Mouse (Mus musculus) bone marrow macrophage, adult 2 months (primary cell): Measurements from ENCODE around the gene Erich6b. TPM values are rescaled to one million over a fixed set of nuclear protein-coding genes. Genes with fewer than 3 reads are reported as not detected.

Source experiments
- H3K27ac ChIP-seq: 2 replicates; pipeline ENCODE4 v1.5.1; 2012; ENCODE audit warnings: low read depth, low read length; ENCODE audit not compliant: insufficient read depth
- H3K4me1 ChIP-seq: 2 replicates; pipeline ENCODE4 v1.6.1; 2012; ENCODE audit warnings: low read length; ENCODE audit not compliant: control insufficient read depth, insufficient read depth
- H3K4me3 ChIP-seq: 2 replicates; pipeline ENCODE4 v1.5.1; 2012; ENCODE audit warnings: mild to moderate bottlenecking, low read length, moderate library complexity; ENCODE audit not compliant: insufficient read depth
- CTCF ChIP-seq: IDR thresholded peaks from 2 replicates; pipeline ENCODE4 v1.5.1; 2012; ENCODE audit warnings: low read depth, mild to moderate bottlenecking, low read length, moderate library complexity
- POLR2A ChIP-seq: IDR thresholded peaks from 2 replicates; pipeline ENCODE4 v1.6.1; 2012; ENCODE audit warnings: mild to moderate bottlenecking, low read depth, low read length, borderline replicate concordance
- polyA plus RNA-seq: library from polyadenylated mRNA; stranded (reverse); fragments of >200 nt; gene quantifications from 2 replicates; pipeline ENCODE4 v1.2.4, GENCODE M21; 2012; ENCODE audit not compliant: missing spikeins, insufficient read depth, insufficient read length

Erich6b gene
- polyA plus RNA-seq, 1 experiment = not detected

GRCm38 (mm10) chr14:75697928-75698327 is 55.9 kb downstream of the Erich6b start:
- H3K27ac ChIP-seq = no peak overlapping the region
- H3K4me1 ChIP-seq = no peaks in the 10 kb centered on the region
- no peak overlapping the region for H3K4me3 ChIP-seq
- TF ChIP-seq CTCF (no peak), POLR2A (no peak)

GRCm38 (mm10) chr14:75706647-75707046 is 64.6 kb downstream of the Erich6b start:
- Histone ChIP-seq H3K4me3 (no peak overlapping the region), H3K4me1 (no peaks in the 10 kb centered on the region), H3K27ac (no peak overlapping the region)
- no peak for TF ChIP-seq CTCF
- no peak for TF ChIP-seq POLR2A

GRCm38 (mm10) chr14:75707771-75708170 is 65.7 kb downstream of the Erich6b start:
- no peak for TF ChIP-seq POLR2A
- no peak for TF ChIP-seq CTCF
- H3K4me3 ChIP-seq = no peak overlapping the region
- no peaks in the 10 kb centered on the region for H3K4me1 ChIP-seq
- H3K27ac ChIP-seq = no peak overlapping the region

GRCm38 (mm10) chr14:75708986-75709385 is 66.9 kb downstream of the Erich6b start:
- Histone ChIP-seq H3K4me3 (no peak overlapping the region), H3K4me1 (no peaks in the 10 kb centered on the region), H3K27ac (no peak overlapping the region)
- TF ChIP-seq POLR2A = no peak
- TF ChIP-seq CTCF = no peak

GRCm38 (mm10) chr14:75711731-75712130 is 69.7 kb downstream of the Erich6b start:
- H3K4me3 ChIP-seq = no peak overlapping the region
- no peaks in the 10 kb centered on the region for H3K4me1 ChIP-seq
- TF ChIP-seq POLR2A (no peak), CTCF (no peak)
- H3K27ac ChIP-seq = no peak overlapping the region

- Histone ChIP-seq H3K27ac (no peak overlapping the region), H3K4me1 (no peaks in the 10 kb centered on the region), H3K4me3 (no peak overlapping the region)
- TF ChIP-seq POLR2A (no peak), CTCF (no peak)
Observed at GRCm38 (mm10) chr14:75712687-75713086, 70.6 kb downstream of the Erich6b start.

- no peak overlapping the region for H3K27ac ChIP-seq
- H3K4me1 ChIP-seq = no peaks in the 10 kb centered on the region
- TF ChIP-seq POLR2A = no peak
- no peak for TF ChIP-seq CTCF
- H3K4me3 ChIP-seq = no peak overlapping the region
Observed at GRCm38 (mm10) chr14:75713661-75714060, 71.6 kb downstream of the Erich6b start.

- no peak overlapping the region for H3K27ac ChIP-seq
- H3K4me1 ChIP-seq = no peaks in the 10 kb centered on the region
- no peak for TF ChIP-seq POLR2A
- no peak for TF ChIP-seq CTCF
- no peak overlapping the region for H3K4me3 ChIP-seq
Observed at GRCm38 (mm10) chr14:75716410-75716809, 74.4 kb downstream of the Erich6b start.

Other genes with a start within 250 kb of the Erich6b start
- not detected in 2 replicates for gene Siah3, start 186.3 kb upstream of the Erich6b start, polyA plus RNA-seq
- gene Spert, start 49.1 kb upstream of the Erich6b start, polyA plus RNA-seq = not detected in 2 replicates
- gene Cog3, start 112.3 kb downstream of the Erich6b start, polyA plus RNA-seq = 14.6 and 15.3 TPM in 2 replicates
- 26.8 and 33.3 TPM in 2 replicates for gene Slc25a30, start 144.8 kb downstream of the Erich6b start, polyA plus RNA-seq
- gene Tpt1, start 202.8 kb downstream of the Erich6b start, polyA plus RNA-seq = 3,849 and 4,223 TPM in 2 replicates